Mouse (Mus musculus) ES-CJ7 (cell line): ENCODE results near the gene Mesd.

Source experiments
- DNase-seq: peaks from one replicate; pipeline ENCODE4 v3.0.0; 2011; ENCODE audit warnings: low read depth, low spot score

The Mesd gene

GRCm38 (mm10) chr7:83884021-83884658 is at the start of gene Mesd, which contains the start of gene Tlnrd1:
Gene Mesd, plus strand, starts transcription at chr7:83884466.
Gene Tlnrd1, minus strand, starts transcription at chr7:83884305.
- DNase-seq, result peak; percentile 83

- no peak for DNase-seq
Measured at GRCm38 (mm10) chr7:83838525-83839224, 45.6 kb upstream of the Mesd start.

- no peak for DNase-seq
Measured at GRCm38 (mm10) chr7:83840076-83840475, 44.2 kb upstream of the Mesd start.

GRCm38 (mm10) chr7:83842486-83843259 is 41.6 kb upstream of the Mesd start:
- DNase-seq, result no peak

GRCm38 (mm10) chr7:83844807-83845206 is 39.5 kb upstream of the Mesd start:
- no peak for DNase-seq

- DNase-seq, result no peak
Measured at GRCm38 (mm10) chr7:83847187-83848075, 36.8 kb upstream of the Mesd start.

- no peak for DNase-seq
Measured at GRCm38 (mm10) chr7:83851569-83852380, 32.5 kb upstream of the Mesd start.

- DNase-seq, result no peak
Measured at GRCm38 (mm10) chr7:83852381-83853380, 31.6 kb upstream of the Mesd start.

- no peak for DNase-seq
Measured at GRCm38 (mm10) chr7:83855203-83855602, 29.1 kb upstream of the Mesd start.

- DNase-seq, result peak; percentile 16
Measured at GRCm38 (mm10) chr7:83856353-83857207, 27.7 kb upstream of the Mesd start.

GRCm38 (mm10) chr7:83857208-83857488 is 27.1 kb upstream of the Mesd start:
- DNase-seq, result no peak

- DNase-seq, result no peak
Measured at GRCm38 (mm10) chr7:83857921-83858320, 26.3 kb upstream of the Mesd start.

GRCm38 (mm10) chr7:83859378-83860083 is 24.7 kb upstream of the Mesd start:
- DNase-seq, result no peak

- DNase-seq, result no peak
Measured at GRCm38 (mm10) chr7:83863554-83863953, 20.7 kb upstream of the Mesd start.

- no peak for DNase-seq
Measured at GRCm38 (mm10) chr7:83868200-83868599, 16.1 kb upstream of the Mesd start.

- no peak for DNase-seq
Measured at GRCm38 (mm10) chr7:83869839-83870543, 14.3 kb upstream of the Mesd start.

- DNase-seq, result no peak
Measured at GRCm38 (mm10) chr7:83877088-83877487, 7.2 kb upstream of the Mesd start.
